Mouse (Mus musculus): Measurements from ENCODE around the gene Cuta.
A peak's percentile ranks its signal among the peaks of the same experiment; 100 is the strongest.

Gene Cuta

GRCm38 (mm10) chr17:26956309-26956708, 16.9 kb upstream of the Cuta start:
- no peak for DNase-seq (ENCODE audit: extremely low read depth, low read depth)

- DNase-seq (ENCODE audit: extremely low read depth, low read depth), result no peak
Observed at GRCm38 (mm10) chr17:26953726-26954125, 14.4 kb upstream of the Cuta start.

- no peak for DNase-seq (ENCODE audit: extremely low read depth, low read depth)
Observed at GRCm38 (mm10) chr17:26953201-26953600, 13.8 kb upstream of the Cuta start.

- no peak for DNase-seq (ENCODE audit: extremely low read depth, low read depth)
Observed at GRCm38 (mm10) chr17:26951952-26952877, 12.8 kb upstream of the Cuta start.

GRCm38 (mm10) chr17:26951406-26951805, 12.0 kb upstream of the Cuta start:
- no peak for DNase-seq (ENCODE audit: extremely low read depth, low read depth)

- DNase-seq (ENCODE audit: extremely low read depth, low read depth), result no peak
Observed at GRCm38 (mm10) chr17:26950560-26951288, 11.4 kb upstream of the Cuta start.

GRCm38 (mm10) chr17:26949866-26950265, 10.5 kb upstream of the Cuta start:
- DNase-seq (ENCODE audit: extremely low read depth, low read depth), result no peak

GRCm38 (mm10) chr17:26949051-26949577, 9.7 kb upstream of the Cuta start:
- no peak for DNase-seq (ENCODE audit: extremely low read depth, low read depth)

- DNase-seq (ENCODE audit: extremely low read depth, low read depth), result no peak
Observed at GRCm38 (mm10) chr17:26948316-26949050, 9.1 kb upstream of the Cuta start.

GRCm38 (mm10) chr17:26947231-26948100, 8.1 kb upstream of the Cuta start:
- DNase-seq (ENCODE audit: extremely low read depth, low read depth), result no peak

GRCm38 (mm10) chr17:26946567-26946966, 7.2 kb upstream of the Cuta start:
- no peak for DNase-seq (ENCODE audit: extremely low read depth, low read depth)

GRCm38 (mm10) chr17:26945824-26946495, 6.6 kb upstream of the Cuta start:
- no peak for DNase-seq (ENCODE audit: extremely low read depth, low read depth)

- peak; percentile 64 for DNase-seq (ENCODE audit: extremely low read depth, low read depth)
Observed at GRCm38 (mm10) chr17:26941841-26942570, 2.6 kb upstream of the Cuta start.

- peak; percentile 49 for DNase-seq (ENCODE audit: extremely low read depth, low read depth)
Observed at GRCm38 (mm10) chr17:26941031-26941789, 1.8 kb upstream of the Cuta start, which contains the start of gene Syngap1. Gene Syngap1 (plus strand): TSS chr17:26941253.

GRCm38 (mm10) chr17:26939973-26940300, 568 bp upstream of the Cuta start:
- DNase-seq (ENCODE audit: extremely low read depth, low read depth), result no peak

- no peak for DNase-seq (ENCODE audit: extremely low read depth, low read depth)
Observed at GRCm38 (mm10) chr17:26938731-26939130, 638 bp downstream of the Cuta start.

GRCm38 (mm10) chr17:26937883-26938695, 1.3 kb downstream of the Cuta start:
- DNase-seq (ENCODE audit: extremely low read depth, low read depth), result no peak
